Mouse (Mus musculus) heart, embryonic 16.5 days (tissue): ENCODE measurements at regions not wholly inside any gene's neighbourhood (a gene's known extent, or its start where the extent isn't known, plus 50 kb on each side); places are given as distances from the start of the nearest gene placed in this dataset.

Source experiments
- ATAC-seq: fragments of 200-750 bp; cut with Nextera tagmentation; replicated peaks from 2 replicates; pipeline ENCODE4 v1.8.0; 2017; ENCODE audit warnings: moderate number of reproducible peaks; ENCODE audit not compliant: insufficient read depth, low FRiP score; ENCODE audit errors: extremely low read depth
- H3K27ac ChIP-seq: fragments of 300-500 bp; sonication (generic); 2 replicates; pipeline ENCODE4 v1.5.1; 2014; ENCODE audit warnings: mild to moderate bottlenecking, low read length, control low read depth, moderate library complexity
- H3K27me3 ChIP-seq: fragments of 300-500 bp; sonication (generic); 2 replicates; pipeline ENCODE4 v1.6.1; 2014; ENCODE audit warnings: low read length, mixed read lengths; ENCODE audit not compliant: control insufficient read depth, insufficient read depth
- H3K36me3 ChIP-seq: fragments of 300-500 bp; sonication (generic); 2 replicates; pipeline ENCODE4 v1.6.1; 2014; ENCODE audit not compliant: control insufficient read depth, insufficient read depth
- H3K4me1 ChIP-seq: fragments of 300-500 bp; sonication (generic); 2 replicates; pipeline ENCODE4 v1.6.1; 2014; ENCODE audit warnings: low read length, mixed read lengths; ENCODE audit not compliant: control insufficient read depth, insufficient read depth
- H3K4me2 ChIP-seq: fragments of 300-500 bp; sonication (generic); 2 replicates; pipeline ENCODE4 v1.6.1; 2014; ENCODE audit warnings: low read depth, mild to moderate bottlenecking, control low read depth, low read length
- H3K4me3 ChIP-seq: fragments of 300-500 bp; sonication (generic); 2 replicates; pipeline ENCODE4 v1.5.1; 2014; ENCODE audit warnings: mild to moderate bottlenecking, control low read depth, low read length
- H3K9ac ChIP-seq: fragments of 300-500 bp; sonication (generic); 2 replicates; pipeline ENCODE4 v1.6.1; 2014; ENCODE audit warnings: low read length, control low read depth
- H3K9me3 ChIP-seq: fragments of 300-500 bp; sonication (generic); replicated peaks from 2 replicates; pipeline ENCODE4 v1.6.1; 2016; ENCODE audit warnings: low read length; ENCODE audit not compliant: control insufficient read depth
- WGBS: fragments of 180-500 bp; shearing (Covaris S2); extraction: QIAGEN DNeasy Blood & Tissue Kit; methylation state at CpG from one replicate; pipeline ENCODE4 v1.1.7; 2014; 5-methylcytosine and 5-hydroxymethylcytosine counted together

- Histone ChIP-seq H3K9ac (no peak overlapping the region), H3K4me1 (no peaks in the 10 kb centered on the region), H3K36me3 (no peaks in the 10 kb centered on the region), H3K4me3 (no peak overlapping the region), H3K27me3 (no peaks in the 10 kb centered on the region), H3K9me3 (no peaks in the 10 kb centered on the region), H3K27ac (no peak overlapping the region), H3K4me2 (no peak overlapping the region)
- no peak for ATAC-seq
Measured at GRCm38 (mm10) chr16:53480664-53481063, 1026.8 kb upstream of the Alcam start.

GRCm38 (mm10) chr16:53439511-53439910 lies 985.6 kb upstream of the Alcam start:
- no peak overlapping the region for H3K27ac ChIP-seq
- H3K4me1 ChIP-seq: no peaks in the 10 kb centered on the region
- 57% methylated on average over 4 of the region's 4 CpGs for WGBS
- ATAC-seq: no peak
- H3K9me3 ChIP-seq: no peaks in the 10 kb centered on the region
- no peak overlapping the region for H3K4me2 ChIP-seq
- H3K4me3 ChIP-seq: no peak overlapping the region
- no peaks in the 10 kb centered on the region for H3K36me3 ChIP-seq
- H3K9ac ChIP-seq: no peak overlapping the region
- no peaks in the 10 kb centered on the region for H3K27me3 ChIP-seq

GRCm38 (mm10) chr16:53418416-53418815 lies 964.5 kb upstream of the Alcam start:
- ATAC-seq: no peak
- Histone ChIP-seq H3K27ac (no peak overlapping the region), H3K36me3 (no peaks in the 10 kb centered on the region)

GRCm38 (mm10) chr16:53385176-53385575 lies 931.3 kb upstream of the Alcam start:
- Histone ChIP-seq H3K27ac (no peak overlapping the region), H3K9ac (no peak overlapping the region), H3K9me3 (no peaks in the 10 kb centered on the region; the same call in 1 of the 2 replicates), H3K27me3 (no peaks in the 10 kb centered on the region), H3K4me1 (no peaks in the 10 kb centered on the region), H3K4me3 (no peak overlapping the region), H3K4me2 (no peak overlapping the region), H3K36me3 (no peaks in the 10 kb centered on the region)
- ATAC-seq: no peak
- WGBS: 73% methylated on average over 4 of the region's 4 CpGs

More at GRCm38 (mm10) chr16:53418416-53418815, 964.5 kb upstream of the Alcam start:
- H3K9ac ChIP-seq: no peak overlapping the region
- no peaks in the 10 kb centered on the region for H3K27me3 ChIP-seq
- WGBS: 60% methylated on average over 2 of the region's 2 CpGs
- no peaks in the 10 kb centered on the region for H3K9me3 ChIP-seq
- no peaks in the 10 kb centered on the region for H3K4me1 ChIP-seq
- no peak overlapping the region for H3K4me2 ChIP-seq
- H3K4me3 ChIP-seq: no peak overlapping the region

- Histone ChIP-seq H3K27me3 (no peaks in the 10 kb centered on the region), H3K36me3 (no peaks in the 10 kb centered on the region), H3K9me3 (no peaks in the 10 kb centered on the region), H3K9ac (no peak overlapping the region), H3K4me3 (no peak overlapping the region), H3K27ac (no peak overlapping the region), H3K4me1 (no peaks in the 10 kb centered on the region), H3K4me2 (no peak overlapping the region)
- WGBS: 75% methylated on average over 3 of the region's 3 CpGs
- ATAC-seq: no peak
Measured at GRCm38 (mm10) chr16:53342153-53342552, 888.3 kb upstream of the Alcam start.

- no peak overlapping the region for H3K4me3 ChIP-seq
- H3K9ac ChIP-seq: no peak overlapping the region
- no peaks in the 10 kb centered on the region for H3K4me1 ChIP-seq
- no peaks in the 10 kb centered on the region for H3K27me3 ChIP-seq
- no peak for ATAC-seq
- H3K36me3 ChIP-seq: no peaks in the 10 kb centered on the region
- no peaks in the 10 kb centered on the region for H3K9me3 ChIP-seq
- no peak overlapping the region for H3K4me2 ChIP-seq
- H3K27ac ChIP-seq: no peak overlapping the region
Measured at GRCm38 (mm10) chr16:53326353-53326752, 872.5 kb upstream of the Alcam start.

GRCm38 (mm10) chr16:53292081-53292480 lies 838.2 kb upstream of the Alcam start:
- H3K27me3 ChIP-seq: no peaks in the 10 kb centered on the region
- 67% methylated on average over 1 of the region's 1 CpGs for WGBS

GRCm38 (mm10) chr16:53282014-53282413 lies 828.1 kb upstream of the Alcam start:
- Histone ChIP-seq H3K27me3 (no peaks in the 10 kb centered on the region), H3K36me3 (no peaks in the 10 kb centered on the region)

More at GRCm38 (mm10) chr16:53292081-53292480, 838.2 kb upstream of the Alcam start:
- Histone ChIP-seq H3K9me3 (no peaks in the 10 kb centered on the region), H3K9ac (no peak overlapping the region), H3K4me2 (no peak overlapping the region), H3K36me3 (no peaks in the 10 kb centered on the region), H3K27ac (no peak overlapping the region), H3K4me3 (no peak overlapping the region), H3K4me1 (no peaks in the 10 kb centered on the region)
- ATAC-seq: no peak

GRCm38 (mm10) chr16:53266116-53266515 lies 812.2 kb upstream of the Alcam start:
- Histone ChIP-seq H3K27ac (no peak overlapping the region), H3K9ac (no peak overlapping the region), H3K9me3 (no peaks in the 10 kb centered on the region), H3K36me3 (no peaks in the 10 kb centered on the region), H3K4me2 (no peak overlapping the region), H3K4me1 (no peaks in the 10 kb centered on the region), H3K4me3 (no peak overlapping the region), H3K27me3 (no peaks in the 10 kb centered on the region)
- ATAC-seq: no peak
- 14% methylated on average over 3 of the region's 3 CpGs for WGBS

More at GRCm38 (mm10) chr16:53282014-53282413, 828.1 kb upstream of the Alcam start:
- no peak overlapping the region for H3K4me2 ChIP-seq
- no peaks in the 10 kb centered on the region for H3K4me1 ChIP-seq
- WGBS: 72% methylated on average over 2 of the region's 2 CpGs
- H3K27ac ChIP-seq: no peak overlapping the region
- no peak for ATAC-seq
- no peak overlapping the region for H3K9ac ChIP-seq
- H3K4me3 ChIP-seq: no peak overlapping the region
- no peaks in the 10 kb centered on the region for H3K9me3 ChIP-seq

GRCm38 (mm10) chr16:53245365-53245764 lies 791.5 kb upstream of the Alcam start:
- Histone ChIP-seq H3K27me3 (no peaks in the 10 kb centered on the region), H3K4me2 (no peak overlapping the region)

More at GRCm38 (mm10) chr16:53245365-53245764, 791.5 kb upstream of the Alcam start:
- no peak overlapping the region for H3K4me3 ChIP-seq
- no peaks in the 10 kb centered on the region for H3K4me1 ChIP-seq
- H3K27ac ChIP-seq: no peak overlapping the region
- no peaks in the 10 kb centered on the region for H3K36me3 ChIP-seq
- no peaks in the 10 kb centered on the region for H3K9me3 ChIP-seq
- WGBS: 60% methylated on average over 1 of the region's 1 CpGs
- no peak overlapping the region for H3K9ac ChIP-seq
- no peak for ATAC-seq
